Mouse (Mus musculus): ENCODE data around the gene Endov. TPM values are rescaled to one million over a fixed set of nuclear protein-coding genes. Genes with fewer than 3 reads are reported as not detected.

Endov gene
- polyA plus RNA-seq, 1 experiment from 2014 or later, result 10.6 TPM

DNA sequence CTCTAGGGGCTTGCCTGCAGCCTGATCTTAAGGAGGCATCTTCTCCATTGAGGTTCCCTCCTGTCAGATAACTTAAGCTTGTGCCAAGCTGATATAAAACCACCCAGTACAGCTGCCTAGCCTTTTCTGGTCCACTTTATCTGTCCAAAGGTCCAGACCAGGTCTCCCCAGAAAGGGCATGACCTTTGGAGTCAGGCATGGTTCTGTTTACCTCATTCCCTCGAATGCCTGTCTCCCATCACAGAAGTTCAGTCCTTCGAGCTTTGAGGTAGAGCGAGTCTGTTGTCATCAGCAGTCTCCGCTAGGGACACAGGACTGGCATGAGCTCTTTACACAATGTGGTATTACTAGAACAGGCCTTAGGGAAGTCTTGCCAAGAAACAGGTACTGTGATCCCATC, 15.2 kb downstream of the Endov start:
- no peak overlapping the region for H3K9ac ChIP-seq (ENCODE audit: low read depth, low read length)
- H3K27me3 ChIP-seq (replicated peaks; ENCODE audit: control insufficient read depth, insufficient read depth, low read length), result no peaks in the 10 kb centered on the region
- no peaks in the 10 kb centered on the region for H3K9me3 ChIP-seq (ENCODE audit: control insufficient read depth)
- no peak overlapping the region for H3K4me3 ChIP-seq (ENCODE audit: low read depth, low read length)
- no peak for ATAC-seq
- no peaks in the 10 kb centered on the region for H3K4me1 ChIP-seq (replicated peaks; ENCODE audit: control insufficient read depth, insufficient read depth, low read length)
- 63% methylated on average over 4 of the region's 4 CpGs for WGBS
- H3K36me3 ChIP-seq (ENCODE audit: control insufficient read depth, insufficient read depth), result peaks cover 52% of the 10 kb centered on the region; the same call in 1 of the 2 replicates
- no peak overlapping the region for H3K4me2 ChIP-seq (replicated peaks; ENCODE audit: low read depth)
- TF ChIP-seq CTCF (IDR thresholded peaks at IDR 0.05; ENCODE audit: low read depth), result no peak
- no peak overlapping the region for H3K27ac ChIP-seq (ENCODE audit: low read depth, low read length)

DNA sequence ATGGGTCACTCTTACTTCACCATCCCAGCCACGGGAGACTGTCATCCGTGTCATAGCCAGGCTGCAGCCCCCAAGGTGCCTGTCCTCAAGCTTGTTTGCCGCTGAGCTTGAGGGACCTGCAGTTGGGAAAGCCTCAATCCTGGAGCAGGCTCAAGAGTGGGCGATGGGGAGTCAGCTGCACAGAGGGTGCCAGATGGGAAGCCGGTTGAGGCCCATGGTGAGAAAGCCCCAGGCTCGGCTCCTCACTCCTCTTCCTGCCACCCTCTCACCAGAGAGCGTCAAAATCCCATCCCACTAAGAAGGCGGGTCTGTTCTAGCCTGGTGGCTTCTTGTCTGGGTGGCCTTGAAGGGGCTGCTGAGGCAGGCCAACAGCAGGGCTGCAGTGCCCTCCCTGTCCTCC, 16.6 kb downstream of the Endov start:
- H3K27me3 ChIP-seq (replicated peaks; ENCODE audit: control insufficient read depth, insufficient read depth, low read length), result no peaks in the 10 kb centered on the region
- no peak for TF ChIP-seq CTCF (IDR thresholded peaks at IDR 0.05; ENCODE audit: low read depth)
- no peak overlapping the region for H3K27ac ChIP-seq (ENCODE audit: low read depth, low read length)
- H3K4me3 ChIP-seq (ENCODE audit: low read depth, low read length), result no peak overlapping the region
- H3K9me3 ChIP-seq (ENCODE audit: control insufficient read depth), result no peaks in the 10 kb centered on the region
- no peak for ATAC-seq
- no peak overlapping the region for H3K9ac ChIP-seq (ENCODE audit: low read depth, low read length)
- H3K36me3 ChIP-seq (ENCODE audit: control insufficient read depth, insufficient read depth), result peaks cover 40% of the 10 kb centered on the region; the same call in 1 of the 2 replicates
- H3K4me2 ChIP-seq (replicated peaks; ENCODE audit: low read depth), result no peak overlapping the region
- no peaks in the 10 kb centered on the region for H3K4me1 ChIP-seq (replicated peaks; ENCODE audit: control insufficient read depth, insufficient read depth, low read length)
- 90% methylated on average over 8 of the region's 8 CpGs for WGBS

DNA sequence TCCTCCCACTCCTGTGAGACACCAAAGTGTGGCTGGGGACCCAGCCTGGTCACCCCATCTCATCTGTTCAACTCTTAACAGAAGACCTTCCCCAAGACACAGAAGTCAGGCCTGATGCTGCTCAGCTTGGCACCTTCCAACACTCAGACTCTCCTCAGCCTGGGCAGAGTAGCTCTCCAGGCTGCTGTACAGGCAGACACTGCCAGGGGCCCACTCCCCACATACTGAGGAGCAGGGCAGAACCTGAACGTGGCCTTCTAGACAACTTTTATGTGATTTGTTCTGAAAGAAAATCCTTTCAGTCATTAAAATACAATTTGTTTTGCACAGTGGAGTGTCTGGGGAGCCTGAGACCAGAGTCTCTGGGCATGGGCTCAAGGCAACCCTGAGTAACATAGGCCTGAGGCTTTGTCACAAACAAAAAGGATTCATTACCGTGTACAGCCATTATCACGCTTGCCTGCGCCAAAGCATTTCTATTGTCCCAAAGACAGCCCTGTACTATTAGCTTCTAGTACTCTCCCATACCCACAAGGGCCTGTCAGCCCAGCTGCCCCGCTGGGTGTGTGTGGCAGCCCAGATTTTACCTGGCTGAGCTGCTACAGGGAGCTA, 18.1 kb downstream of the Endov start:
- no peak for ATAC-seq
- H3K27ac ChIP-seq (ENCODE audit: low read depth, low read length), result no peak overlapping the region
- no peak overlapping the region for H3K4me2 ChIP-seq (replicated peaks; ENCODE audit: low read depth)
- no peak overlapping the region for H3K9ac ChIP-seq (ENCODE audit: low read depth, low read length)
- H3K27me3 ChIP-seq (replicated peaks; ENCODE audit: control insufficient read depth, insufficient read depth, low read length), result 0 out of 2 replicates have a peak, but pooled peaks cover 8% of the 10 kb centered on the region
- H3K9me3 ChIP-seq (ENCODE audit: control insufficient read depth), result no peaks in the 10 kb centered on the region
- H3K4me1 ChIP-seq (replicated peaks; ENCODE audit: control insufficient read depth, insufficient read depth, low read length), result no peaks in the 10 kb centered on the region
- H3K36me3 ChIP-seq (ENCODE audit: control insufficient read depth, insufficient read depth), result peaks cover 26% of the 10 kb centered on the region; the same call in 1 of the 2 replicates
- WGBS, result 72% methylated on average over 5 of the region's 5 CpGs
- no peak overlapping the region for H3K4me3 ChIP-seq (ENCODE audit: low read depth, low read length)
- no peak for TF ChIP-seq CTCF (IDR thresholded peaks at IDR 0.05; ENCODE audit: low read depth)

DNA sequence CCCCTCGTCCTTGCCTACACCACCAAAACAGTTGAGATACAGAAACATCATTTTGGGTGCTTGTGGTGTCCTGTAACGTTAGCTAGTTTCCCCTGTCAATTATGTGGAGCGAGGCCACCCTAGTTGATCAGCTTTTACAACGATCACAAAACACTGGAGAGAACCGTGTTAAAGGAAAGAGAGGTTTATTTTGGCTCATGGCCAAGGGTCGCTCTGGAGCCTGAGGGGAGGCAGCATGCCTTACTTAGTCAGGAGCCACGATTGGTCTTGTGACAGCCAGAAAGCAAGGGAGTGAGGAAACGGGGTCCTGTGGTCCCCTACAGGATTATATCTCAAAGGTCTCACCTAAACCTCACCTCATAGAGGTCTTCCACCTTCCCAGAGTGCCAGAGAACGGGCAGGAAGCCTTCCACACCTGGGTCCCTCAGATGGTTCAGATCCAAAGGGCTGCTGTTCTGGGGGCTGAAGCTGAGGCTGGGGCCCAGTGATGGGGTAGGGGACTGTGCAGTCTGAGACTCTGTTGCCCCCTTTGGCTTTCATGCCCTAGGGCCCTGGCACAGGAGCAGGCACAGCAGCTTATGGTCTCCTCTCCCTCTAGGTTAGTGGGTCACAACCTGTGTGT, 22.0 kb downstream of the Endov start:
- Histone ChIP-seq H3K27ac (ENCODE audit: low read depth, low read length) (no peak overlapping the region), H3K9ac (ENCODE audit: low read depth, low read length) (no peak overlapping the region), H3K9me3 (ENCODE audit: control insufficient read depth) (no peaks in the 10 kb centered on the region), H3K4me2 (replicated peaks; ENCODE audit: low read depth) (no peak overlapping the region), H3K4me3 (ENCODE audit: low read depth, low read length) (no peak overlapping the region), H3K36me3 (ENCODE audit: control insufficient read depth, insufficient read depth) (0 out of 2 replicates have a peak, but pooled peaks cover 6% of the 10 kb centered on the region), H3K4me1 (replicated peaks; ENCODE audit: control insufficient read depth, insufficient read depth, low read length) (no peaks in the 10 kb centered on the region), H3K27me3 (replicated peaks; ENCODE audit: control insufficient read depth, insufficient read depth, low read length) (peaks cover 26% of the 10 kb centered on the region; the same call in 1 of the 2 replicates)
- WGBS, result 28% methylated on average over 9 of the region's 9 CpGs
- no peak for ATAC-seq
- TF ChIP-seq CTCF (IDR thresholded peaks at IDR 0.05; ENCODE audit: low read depth), result no peak

DNA sequence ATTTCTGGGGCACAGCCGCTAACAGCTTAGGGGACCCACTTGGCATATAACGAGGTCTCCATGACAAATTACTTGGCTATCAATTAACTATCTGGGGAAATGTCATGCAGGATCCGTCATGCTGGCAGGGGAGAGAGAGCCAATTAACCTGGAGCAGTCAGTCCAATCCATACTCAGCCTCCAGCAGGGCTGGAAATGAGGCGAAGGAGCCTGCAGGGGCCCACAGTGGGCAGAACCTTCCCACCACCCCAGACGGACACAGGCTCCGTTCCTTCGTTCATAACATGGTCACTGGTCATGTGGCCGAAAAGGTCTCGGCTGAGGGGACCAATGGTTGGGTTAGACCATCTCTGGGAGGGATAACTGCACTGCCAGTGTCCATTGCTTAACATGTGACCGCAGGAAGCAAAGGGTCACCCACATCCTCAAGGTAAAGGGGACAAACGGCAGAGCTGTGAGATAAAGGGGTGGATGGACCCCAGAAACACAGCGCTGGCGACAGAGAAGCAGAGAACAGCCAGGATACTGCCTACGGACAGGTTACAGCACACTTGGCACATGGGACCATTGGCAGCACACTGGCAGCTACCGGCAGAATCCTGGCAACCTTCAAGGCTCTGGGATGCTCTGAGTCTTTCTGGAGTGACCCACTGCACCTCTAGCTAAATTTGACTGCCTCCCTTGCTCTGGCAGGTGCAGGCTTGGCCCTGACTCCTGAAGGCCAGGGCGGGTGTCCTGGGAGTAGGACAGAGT, 23.1 kb downstream of the Endov start:
- Histone ChIP-seq H3K4me2 (replicated peaks; ENCODE audit: low read depth) (no peak overlapping the region), H3K4me1 (replicated peaks; ENCODE audit: control insufficient read depth, insufficient read depth, low read length) (no peaks in the 10 kb centered on the region), H3K27me3 (replicated peaks; ENCODE audit: control insufficient read depth, insufficient read depth, low read length) (peaks cover 26% of the 10 kb centered on the region; the same call in 1 of the 2 replicates), H3K9me3 (ENCODE audit: control insufficient read depth) (no peaks in the 10 kb centered on the region), H3K9ac (ENCODE audit: low read depth, low read length) (no peak overlapping the region), H3K4me3 (ENCODE audit: low read depth, low read length) (no peak overlapping the region), H3K36me3 (ENCODE audit: control insufficient read depth, insufficient read depth) (no peaks in the 10 kb centered on the region), H3K27ac (ENCODE audit: low read depth, low read length) (no peak overlapping the region)
- ATAC-seq, result no peak
- no peak for TF ChIP-seq CTCF (IDR thresholded peaks at IDR 0.05; ENCODE audit: low read depth)
- 54% methylated on average over 16 of the region's 16 CpGs for WGBS

DNA sequence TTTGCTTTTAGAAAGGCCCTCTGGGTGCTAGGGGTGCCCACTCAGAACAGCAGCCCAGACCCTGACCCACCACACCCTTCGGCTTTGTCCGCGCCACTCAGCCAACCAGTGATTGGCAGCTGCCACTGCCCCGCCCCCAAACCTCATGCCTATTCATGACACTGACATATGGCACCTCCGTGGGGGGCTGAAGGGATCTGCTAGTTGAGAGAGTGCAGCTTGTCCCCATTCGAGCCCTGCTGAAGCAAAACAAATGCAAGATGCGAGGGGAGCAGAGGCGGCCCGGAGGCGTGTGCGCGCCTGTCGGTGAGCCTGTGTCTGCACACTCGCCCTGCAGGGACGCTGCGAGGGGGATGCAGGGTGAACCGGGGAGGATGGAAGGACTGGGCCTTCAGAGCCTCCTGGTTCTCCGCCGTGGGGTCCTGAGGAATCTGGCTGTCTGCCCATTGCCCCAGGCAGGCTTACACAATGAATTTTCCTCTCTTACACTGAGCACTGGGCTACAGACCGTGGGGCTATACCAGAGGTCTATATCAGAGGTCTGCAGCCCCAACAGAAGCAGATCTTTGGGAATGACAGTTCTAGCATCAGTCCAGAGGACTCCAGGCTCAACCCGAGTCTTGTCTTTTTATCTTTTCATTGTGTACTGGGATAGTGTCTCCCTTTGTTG, 24.0 kb downstream of the Endov start:
- no peak overlapping the region for H3K27ac ChIP-seq (ENCODE audit: low read depth, low read length)
- TF ChIP-seq CTCF (IDR thresholded peaks at IDR 0.05; ENCODE audit: low read depth), result peak; percentile 42
- 6% methylated on average over 21 of the region's 21 CpGs for WGBS
- H3K9me3 ChIP-seq (ENCODE audit: control insufficient read depth), result no peaks in the 10 kb centered on the region
- peak overlapping the region; percentile 27; the same call in 1 of the 2 replicates for H3K4me2 ChIP-seq (replicated peaks; ENCODE audit: low read depth)
- no peak overlapping the region for H3K4me3 ChIP-seq (ENCODE audit: low read depth, low read length)
- no peaks in the 10 kb centered on the region for H3K36me3 ChIP-seq (ENCODE audit: control insufficient read depth, insufficient read depth)
- H3K9ac ChIP-seq (ENCODE audit: low read depth, low read length), result no peak overlapping the region
- peaks cover 26% of the 10 kb centered on the region; the same call in 1 of the 2 replicates for H3K27me3 ChIP-seq (replicated peaks; ENCODE audit: control insufficient read depth, insufficient read depth, low read length)
- no peaks in the 10 kb centered on the region for H3K4me1 ChIP-seq (replicated peaks; ENCODE audit: control insufficient read depth, insufficient read depth, low read length)
- ATAC-seq, result no peak
